Mouse (Mus musculus): ENCODE results near the gene Rabl3. TPM values are rescaled to one million over a fixed set of nuclear protein-coding genes. Genes with fewer than 3 reads are reported as not detected.

Rabl3 gene
- total and polyA plus RNA-seq, 3 experiments, result 7.3 to 13.5 TPM; not detected in 1

GRCm38 (mm10) chr16:37525121-37525520, 14.6 kb upstream of the Rabl3 start:
- H3K36me3 ChIP-seq (ENCODE audit: control insufficient read depth in 1 of 2, insufficient read depth in 2 of 2, low read length in 2 of 2), result peaks cover 0 to 41% of the 10 kb centered on the region in 2 experiments; a peak in 3 of 4 replicates
- H3K4me3 ChIP-seq (ENCODE audit: control insufficient read depth in 1 of 2, insufficient read depth in 1 of 2, low read depth in 2 of 2, low read length in 2 of 2), result no peak overlapping the region

GRCm38 (mm10) chr16:37526688-37527223, 12.9 kb upstream of the Rabl3 start:
- Histone ChIP-seq H3K9me3 (replicated peaks; ENCODE audit: insufficient read depth, low read length) (no peaks in the 10 kb centered on the region), H3K4me3 (ENCODE audit: control insufficient read depth in 1 of 2, insufficient read depth in 1 of 2, low read depth in 2 of 2, low read length in 2 of 2) (no peak overlapping the region), H3K4me1 (ENCODE audit: control insufficient read depth in 1 of 2, insufficient read depth in 2 of 2, low read length in 2 of 2) (no peaks in the 10 kb centered on the region), H3K27ac (ENCODE audit: control insufficient read depth, low read depth, low read length) (no peak overlapping the region), H3K79me2 (ENCODE audit: control insufficient read depth, insufficient read depth, low read length, poor library complexity) (peaks cover 32% of the 10 kb centered on the region), H3K27me3 (ENCODE audit: control insufficient read depth in 1 of 2, insufficient read depth in 2 of 2, low read length in 2 of 2) (no peaks in the 10 kb centered on the region), H3K36me3 (ENCODE audit: control insufficient read depth in 1 of 2, insufficient read depth in 2 of 2, low read length in 2 of 2) (peaks cover 0 to 32% of the 10 kb centered on the region in 2 experiments), H3K9ac (ENCODE audit: control insufficient read depth, low read depth, low read length, poor library complexity, severe bottlenecking) (no peak overlapping the region)
- DNase-seq (ENCODE audit: low read depth, low spot score), result no peak
- TF ChIP-seq TCF12 (IDR thresholded peaks at IDR 0.05; ENCODE audit: low read depth, low read length) (no peak), ELF1 (IDR thresholded peaks at IDR 0.05; ENCODE audit: low read depth, low read length) (no peak), ETS1 (IDR thresholded peaks at IDR 0.05; ENCODE audit: low read depth, low read length) (no peak), NRF1 (IDR thresholded peaks at IDR 0.05; ENCODE audit: insufficient read depth, low read depth, low read length, poor library complexity, severe bottlenecking) (no peak), USF2 (IDR thresholded peaks at IDR 0.05; ENCODE audit: borderline replicate concordance in 1 of 2, insufficient read depth in 1 of 2, low read depth in 1 of 2, low read length in 2 of 2) (no peak), KAT2A (conservative IDR thresholded peaks at IDR 0.05; ENCODE audit: low read depth, low read length) (no peak), TAL1 (IDR thresholded peaks at IDR 0.05; ENCODE audit: low read length) (no peak), GATA1 (IDR thresholded peaks at IDR 0.05; ENCODE audit: low read depth, low read length) (no peak), RAD21 (IDR thresholded peaks at IDR 0.05; ENCODE audit: low read depth, low read length) (no peak)

More at GRCm38 (mm10) chr16:37525121-37525520, 14.6 kb upstream of the Rabl3 start:
- DNase-seq (ENCODE audit: low read depth, low spot score), result no peak
- Histone ChIP-seq H3K79me2 (ENCODE audit: control insufficient read depth, insufficient read depth, low read length, poor library complexity) (peaks cover 23% of the 10 kb centered on the region), H3K4me1 (ENCODE audit: control insufficient read depth in 1 of 2, insufficient read depth in 2 of 2, low read length in 2 of 2) (no peaks in the 10 kb centered on the region), H3K27me3 (ENCODE audit: control insufficient read depth in 1 of 2, insufficient read depth in 2 of 2, low read length in 2 of 2) (no peaks in the 10 kb centered on the region), H3K27ac (ENCODE audit: control insufficient read depth, low read depth, low read length) (no peak overlapping the region), H3K9me3 (replicated peaks; ENCODE audit: insufficient read depth, low read length) (no peaks in the 10 kb centered on the region), H3K9ac (ENCODE audit: control insufficient read depth, low read depth, low read length, poor library complexity, severe bottlenecking) (no peak overlapping the region)
- TF ChIP-seq MYC (IDR thresholded peaks at IDR 0.05; ENCODE audit: low read depth, low read length), result no peak
- TF ChIP-seq CHD1 (IDR thresholded peaks at IDR 0.05; ENCODE audit: low read depth, low read length), result no peak
- TF ChIP-seq SIN3A (IDR thresholded peaks at IDR 0.05; ENCODE audit: low read length), result no peak

GRCm38 (mm10) chr16:37530170-37530569, 9.5 kb upstream of the Rabl3 start:
- Histone ChIP-seq H3K9ac (ENCODE audit: control insufficient read depth, low read depth, low read length, poor library complexity, severe bottlenecking) (no peak overlapping the region), H3K27ac (ENCODE audit: control insufficient read depth, low read depth, low read length) (no peak overlapping the region), H3K27me3 (ENCODE audit: control insufficient read depth in 1 of 2, insufficient read depth in 2 of 2, low read length in 2 of 2) (no peaks in the 10 kb centered on the region), H3K9me3 (replicated peaks; ENCODE audit: insufficient read depth, low read length) (no peaks in the 10 kb centered on the region), H3K36me3 (ENCODE audit: control insufficient read depth in 1 of 2, insufficient read depth in 2 of 2, low read length in 2 of 2) (peaks cover 21 to 29% of the 10 kb centered on the region in 2 experiments), H3K4me1 (ENCODE audit: control insufficient read depth in 1 of 2, insufficient read depth in 2 of 2, low read length in 2 of 2) (peaks cover 8 to 16% of the 10 kb centered on the region in 2 experiments), H3K79me2 (ENCODE audit: control insufficient read depth, insufficient read depth, low read length, poor library complexity) (peaks cover 46% of the 10 kb centered on the region), H3K4me3 (ENCODE audit: control insufficient read depth in 1 of 2, insufficient read depth in 1 of 2, low read depth in 2 of 2, low read length in 2 of 2) (no peak overlapping the region)
- TF ChIP-seq POLR2AphosphoS5 (IDR thresholded peaks at IDR 0.05; ENCODE audit: borderline replicate concordance, low read depth, low read length), result no peak
- TF ChIP-seq ZNF384 (IDR thresholded peaks at IDR 0.05; ENCODE audit: low read depth, low read length), result no peak
- no peak for TF ChIP-seq MYB (IDR thresholded peaks at IDR 0.05; ENCODE audit: low read depth, low read length)
- no peak for TF ChIP-seq CHD2 (IDR thresholded peaks at IDR 0.05; ENCODE audit: low read length)
- TF ChIP-seq MEF2A (IDR thresholded peaks at IDR 0.05; ENCODE audit: extremely low read depth, insufficient replicate concordance, low read depth, low read length, poor library complexity, severe bottlenecking), result no peak
- no peak for TF ChIP-seq ZMIZ1 (IDR thresholded peaks at IDR 0.05; ENCODE audit: low read depth, low read length)
- no peak for DNase-seq (ENCODE audit: low read depth, low spot score)

Measured in MEL (cell line).